Mouse (Mus musculus): ENCODE results near the gene Bicdl1.
A peak's percentile ranks its signal among the peaks of the same experiment; 100 is the strongest.

The Bicdl1 gene

GRCm38 (mm10) chr5:115726581-115726980, 4.8 kb downstream of the Bicdl1 start:
- no peak for DNase-seq (ENCODE audit: low spot score in 2 of 2)

GRCm38 (mm10) chr5:115726019-115726418, 5.4 kb downstream of the Bicdl1 start:
- DNase-seq (ENCODE audit: low spot score in 2 of 2), result no peak

- DNase-seq (ENCODE audit: low spot score in 2 of 2), result no peak
Observed at GRCm38 (mm10) chr5:115724422-115724821, 7.0 kb downstream of the Bicdl1 start.

- DNase-seq (ENCODE audit: low spot score in 2 of 2), result no peak
Observed at GRCm38 (mm10) chr5:115722188-115722959, 9.0 kb downstream of the Bicdl1 start.

GRCm38 (mm10) chr5:115720761-115721160, 10.7 kb downstream of the Bicdl1 start:
- no peak for DNase-seq (ENCODE audit: low spot score in 2 of 2)

- no peak for DNase-seq (ENCODE audit: low spot score in 2 of 2)
Observed at GRCm38 (mm10) chr5:115717693-115718092, 13.7 kb downstream of the Bicdl1 start.

- DNase-seq (ENCODE audit: low spot score in 2 of 2), result no peak
Observed at GRCm38 (mm10) chr5:115717106-115717505, 14.3 kb downstream of the Bicdl1 start.

GRCm38 (mm10) chr5:115716426-115716825, 15.0 kb downstream of the Bicdl1 start:
- DNase-seq (ENCODE audit: low spot score in 2 of 2), result peak in 1 of 2 experiments; percentile 49

- no peak for DNase-seq (ENCODE audit: low spot score in 2 of 2)
Observed at GRCm38 (mm10) chr5:115714761-115715160, 16.7 kb downstream of the Bicdl1 start.

- no peak for DNase-seq (ENCODE audit: low spot score in 2 of 2)
Observed at GRCm38 (mm10) chr5:115712487-115712886, 18.9 kb downstream of the Bicdl1 start.

GRCm38 (mm10) chr5:115711636-115712419, 19.6 kb downstream of the Bicdl1 start:
- DNase-seq (ENCODE audit: low spot score in 2 of 2), result no peak

GRCm38 (mm10) chr5:115710171-115710570, 21.2 kb downstream of the Bicdl1 start:
- DNase-seq (ENCODE audit: low spot score in 2 of 2), result no peak

GRCm38 (mm10) chr5:115708930-115709329, 22.5 kb downstream of the Bicdl1 start:
- no peak for DNase-seq (ENCODE audit: low spot score in 2 of 2)

GRCm38 (mm10) chr5:115701981-115702380, 29.4 kb downstream of the Bicdl1 start:
- no peak for DNase-seq (ENCODE audit: low spot score in 2 of 2)

- no peak for DNase-seq (ENCODE audit: low spot score in 2 of 2)
Observed at GRCm38 (mm10) chr5:115701215-115701614, 30.2 kb downstream of the Bicdl1 start.

- DNase-seq (ENCODE audit: low spot score in 2 of 2), result no peak
Observed at GRCm38 (mm10) chr5:115696811-115697210, 34.6 kb downstream of the Bicdl1 start.

GRCm38 (mm10) chr5:115695191-115695770, 36.1 kb downstream of the Bicdl1 start:
- no peak for DNase-seq (ENCODE audit: low spot score in 2 of 2)

- DNase-seq (ENCODE audit: low spot score in 2 of 2), result no peak
Observed at GRCm38 (mm10) chr5:115693271-115693670, 38.1 kb downstream of the Bicdl1 start.

- DNase-seq (ENCODE audit: low spot score in 2 of 2), result no peak
Observed at GRCm38 (mm10) chr5:115686716-115687115, 44.7 kb downstream of the Bicdl1 start.

- no peak for DNase-seq (ENCODE audit: low spot score in 2 of 2)
Observed at GRCm38 (mm10) chr5:115685126-115685525, 46.3 kb downstream of the Bicdl1 start.

GRCm38 (mm10) chr5:115671846-115672245, 59.6 kb downstream of the Bicdl1 start:
- DNase-seq (ENCODE audit: low spot score in 2 of 2), result no peak

GRCm38 (mm10) chr5:115670406-115670805, 61.0 kb downstream of the Bicdl1 start:
- no peak for DNase-seq (ENCODE audit: low spot score in 2 of 2)

- no peak for DNase-seq (ENCODE audit: low spot score in 2 of 2)
Observed at GRCm38 (mm10) chr5:115669974-115670373, 61.4 kb downstream of the Bicdl1 start.
